Mouse (Mus musculus) layer of hippocampus, adult 9-11 months (tissue): ENCODE measurements at regions not wholly inside any gene's neighbourhood (a gene's known extent, or its start where the extent isn't known, plus 50 kb on each side); places are given as distances from the start of the nearest gene placed in this dataset.

Experiments
- DNase-seq: peaks from one replicate; pipeline ENCODE4 v3.0.0; 2022

GRCm38 (mm10) chr9:103813791-103814190 lies 52.2 kb upstream of the Tmem108 start:
- DNase-seq = no peak

GRCm38 (mm10) chr9:103818998-103819397 lies 57.4 kb upstream of the Tmem108 start:
- DNase-seq = no peak

- no peak for DNase-seq
Measured at GRCm38 (mm10) chr9:103821632-103822031, 60.0 kb upstream of the Tmem108 start.

- DNase-seq = no peak
Measured at GRCm38 (mm10) chr9:103823491-103823890, 61.9 kb upstream of the Tmem108 start.

GRCm38 (mm10) chr9:103841199-103841598 lies 79.6 kb upstream of the Tmem108 start:
- no peak for DNase-seq

GRCm38 (mm10) chr9:103843836-103844235 lies 82.2 kb upstream of the Tmem108 start:
- no peak for DNase-seq

- peak; percentile 60 for DNase-seq
Measured at GRCm38 (mm10) chr9:103845916-103846457, 84.3 kb upstream of the Tmem108 start.

- no peak for DNase-seq
Measured at GRCm38 (mm10) chr9:103847931-103848330, 86.3 kb upstream of the Tmem108 start.

- DNase-seq = no peak
Measured at GRCm38 (mm10) chr9:103849079-103849478, 87.4 kb upstream of the Tmem108 start.

GRCm38 (mm10) chr9:103852691-103853090 lies 91.1 kb upstream of the Tmem108 start:
- no peak for DNase-seq

- DNase-seq = no peak
Measured at GRCm38 (mm10) chr9:103860658-103861377, 99.2 kb upstream of the Tmem108 start.

GRCm38 (mm10) chr9:103862493-103862892 lies 100.9 kb upstream of the Tmem108 start:
- no peak for DNase-seq

- DNase-seq = peak; percentile 27
Measured at GRCm38 (mm10) chr9:103867433-103868209, 106.0 kb upstream of the Tmem108 start.

- no peak for DNase-seq
Measured at GRCm38 (mm10) chr9:103869276-103869675, 107.6 kb upstream of the Tmem108 start.

- no peak for DNase-seq
Measured at GRCm38 (mm10) chr9:103872119-103872518, 110.5 kb upstream of the Tmem108 start.

- DNase-seq = no peak
Measured at GRCm38 (mm10) chr9:103873876-103874275, 112.2 kb upstream of the Tmem108 start.

- DNase-seq = no peak
Measured at GRCm38 (mm10) chr9:103877851-103878250, 116.2 kb upstream of the Tmem108 start.

GRCm38 (mm10) chr9:103892827-103893226 lies 109.5 kb upstream of the Nphp3 start:
- no peak for DNase-seq

GRCm38 (mm10) chr9:103894376-103894775 lies 108.0 kb upstream of the Nphp3 start:
- no peak for DNase-seq

- no peak for DNase-seq
Measured at GRCm38 (mm10) chr9:103899311-103899710, 103.0 kb upstream of the Nphp3 start.

GRCm38 (mm10) chr9:103911347-103911746 lies 91.0 kb upstream of the Nphp3 start:
- no peak for DNase-seq

GRCm38 (mm10) chr9:103915126-103915525 lies 87.2 kb upstream of the Nphp3 start:
- no peak for DNase-seq

- DNase-seq = no peak
Measured at GRCm38 (mm10) chr9:103917771-103918170, 84.6 kb upstream of the Nphp3 start.

- DNase-seq = no peak
Measured at GRCm38 (mm10) chr9:103922356-103922755, 80.0 kb upstream of the Nphp3 start.
